Mouse (Mus musculus) liver, embryonic 15.5 days (tissue): ENCODE measurements around the gene 1110002E22Rik. TPM values are rescaled to one million over a fixed set of nuclear protein-coding genes. Genes with fewer than 3 reads are reported as not detected.

Experiments
- ATAC-seq: fragments of 200-750 bp; cut with Nextera tagmentation; 2 replicates; pipeline ENCODE4 v1.8.0; 2017; ENCODE audit warnings: moderate number of reproducible peaks, mild to moderate bottlenecking, moderate library complexity; ENCODE audit not compliant: insufficient read depth
- H3K27ac ChIP-seq: fragments of 300-500 bp; sonication (generic); replicated peaks from 2 replicates; pipeline ENCODE4 v1.5.1; 2015; ENCODE audit warnings: mild to moderate bottlenecking, inconsistent platforms
- H3K27me3 ChIP-seq: fragments of 300-500 bp; sonication (generic); 2 replicates; pipeline ENCODE4 v1.6.1; 2015; ENCODE audit warnings: mild to moderate bottlenecking, inconsistent platforms
- H3K36me3 ChIP-seq: fragments of 300-500 bp; sonication (generic); replicated peaks from 2 replicates; pipeline ENCODE4 v1.6.1; 2015; ENCODE audit warnings: moderate library complexity, mild to moderate bottlenecking, inconsistent platforms
- H3K4me1 ChIP-seq: fragments of 300-500 bp; sonication (generic); replicated peaks from 2 replicates; pipeline ENCODE4 v1.6.1; 2015; ENCODE audit warnings: inconsistent platforms
- H3K4me2 ChIP-seq: fragments of 300-500 bp; sonication (generic); 2 replicates; pipeline ENCODE4 v1.6.1; 2015; ENCODE audit warnings: moderate library complexity, mild to moderate bottlenecking, inconsistent platforms
- H3K4me3 ChIP-seq: fragments of 300-500 bp; sonication (generic); replicated peaks from 2 replicates; pipeline ENCODE4 v1.5.1; 2015; ENCODE audit warnings: mild to moderate bottlenecking, inconsistent platforms
- H3K9ac ChIP-seq: fragments of 300-500 bp; sonication (generic); 2 replicates; pipeline ENCODE4 v1.6.1; 2015; ENCODE audit warnings: moderate library complexity, mild to moderate bottlenecking, inconsistent platforms
- H3K9me3 ChIP-seq: fragments of 300-500 bp; sonication (generic); replicated peaks from 2 replicates; pipeline ENCODE4 v1.6.1; 2016; ENCODE audit warnings: inconsistent platforms
- WGBS: fragments of 180-500 bp; shearing (Covaris S2); methylation state at CpG from one replicate; pipeline ENCODE4 v1.1.7; 2015; ENCODE audit warnings: mixed read lengths; ENCODE audit not compliant: insufficient replicate concordance; 5-methylcytosine and 5-hydroxymethylcytosine counted together
- polyA plus RNA-seq: library from polyadenylated mRNA; unstranded; fragments of >200 nt; fragmentation: Nextera tagmentation; extraction: Ambion mirVana; gene quantifications from 2 replicates; pipeline ENCODE4 v1.2.1, GENCODE M21; 2015

1110002E22Rik gene
- polyA plus RNA-seq, 1 experiment from 2014 or later, result 0.24 TPM

DNA sequence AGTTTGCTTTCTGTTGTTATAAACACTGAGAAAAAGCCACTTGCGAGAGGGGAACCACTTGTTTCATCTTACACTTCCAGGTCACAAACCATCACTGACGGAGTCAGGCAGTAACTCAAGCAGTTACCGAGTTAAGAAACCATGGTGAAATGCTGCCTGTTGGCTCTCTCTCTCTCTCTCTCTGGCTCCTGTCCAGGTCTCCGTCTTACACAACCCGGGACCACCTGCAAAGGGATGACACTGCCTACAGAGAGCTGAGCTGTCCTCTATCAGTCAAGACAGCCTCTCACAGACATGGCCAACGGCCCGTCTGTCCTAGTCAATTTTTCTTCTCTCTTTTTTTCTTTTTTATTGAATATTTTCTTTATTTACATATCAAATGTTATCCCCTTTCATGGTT lies 21.5 kb upstream of the 1110002E22Rik start:
- no peak for ATAC-seq
- H3K4me2 ChIP-seq, result no peak overlapping the region
- no peak overlapping the region for H3K9ac ChIP-seq
- H3K36me3 ChIP-seq, result no peaks in the 10 kb centered on the region
- H3K9me3 ChIP-seq, result no peaks in the 10 kb centered on the region
- H3K4me3 ChIP-seq, result no peak overlapping the region
- 70% methylated on average over 7 of the region's 7 CpGs for WGBS
- H3K4me1 ChIP-seq, result no peaks in the 10 kb centered on the region
- no peaks in the 10 kb centered on the region for H3K27me3 ChIP-seq
- no peak overlapping the region for H3K27ac ChIP-seq

DNA sequence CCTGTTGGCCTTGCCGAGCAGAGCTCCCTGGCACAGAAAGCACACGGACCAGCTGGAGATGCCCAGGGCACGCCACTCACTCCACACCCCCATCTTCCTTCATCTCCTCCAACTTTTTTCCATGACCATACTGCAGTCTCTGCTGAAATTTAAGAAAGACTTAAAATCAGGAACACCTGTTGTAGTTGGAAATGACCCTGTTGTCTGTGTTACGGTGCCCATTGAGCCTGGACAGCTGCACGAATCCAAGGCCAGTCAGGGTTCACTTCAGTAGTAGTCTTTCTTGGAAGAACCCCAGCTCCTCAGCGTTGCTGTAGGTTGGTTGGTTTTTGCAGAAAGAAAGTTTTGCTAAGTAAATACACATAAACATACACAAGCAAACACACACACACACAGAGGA lies 15.3 kb upstream of the 1110002E22Rik start:
- H3K4me2 ChIP-seq, result no peak overlapping the region
- no peak overlapping the region for H3K9ac ChIP-seq
- ATAC-seq, result no peak
- peaks cover 2% of the 10 kb centered on the region; the same call in 1 of the 2 replicates for H3K4me1 ChIP-seq
- H3K27ac ChIP-seq, result no peak overlapping the region
- H3K9me3 ChIP-seq, result no peaks in the 10 kb centered on the region
- no peak overlapping the region for H3K4me3 ChIP-seq
- H3K27me3 ChIP-seq, result no peaks in the 10 kb centered on the region
- H3K36me3 ChIP-seq, result no peaks in the 10 kb centered on the region
- 69% methylated on average over 6 of the region's 6 CpGs for WGBS

DNA sequence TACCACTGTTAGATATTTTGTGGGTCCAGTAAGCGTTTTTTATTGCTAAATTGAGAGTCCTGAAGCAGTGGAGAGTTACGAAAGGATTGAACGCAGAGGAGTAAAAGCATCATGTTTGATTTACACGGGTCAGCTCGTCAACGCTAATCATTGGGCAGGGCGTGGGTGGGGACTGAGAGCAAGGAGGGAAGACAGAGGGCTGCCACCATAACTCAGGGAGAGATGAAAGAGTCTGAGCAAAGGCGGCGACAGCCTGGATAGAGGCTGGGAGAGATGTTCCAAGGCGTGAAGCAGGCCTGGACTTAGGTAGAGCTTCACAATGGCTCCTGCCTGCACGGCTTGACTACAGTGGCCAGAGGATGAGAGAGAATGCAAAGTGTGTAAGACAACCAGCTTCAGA lies 14.1 kb upstream of the 1110002E22Rik start:
- no peak overlapping the region for H3K27ac ChIP-seq
- no peaks in the 10 kb centered on the region for H3K9me3 ChIP-seq
- no peaks in the 10 kb centered on the region for H3K27me3 ChIP-seq
- no peak for ATAC-seq
- H3K4me3 ChIP-seq, result no peak overlapping the region
- H3K36me3 ChIP-seq, result no peaks in the 10 kb centered on the region
- WGBS, result 62% methylated on average over 11 of the region's 11 CpGs
- peaks cover 2% of the 10 kb centered on the region; the same call in 1 of the 2 replicates for H3K4me1 ChIP-seq
- H3K9ac ChIP-seq, result no peak overlapping the region
- H3K4me2 ChIP-seq, result no peak overlapping the region

DNA sequence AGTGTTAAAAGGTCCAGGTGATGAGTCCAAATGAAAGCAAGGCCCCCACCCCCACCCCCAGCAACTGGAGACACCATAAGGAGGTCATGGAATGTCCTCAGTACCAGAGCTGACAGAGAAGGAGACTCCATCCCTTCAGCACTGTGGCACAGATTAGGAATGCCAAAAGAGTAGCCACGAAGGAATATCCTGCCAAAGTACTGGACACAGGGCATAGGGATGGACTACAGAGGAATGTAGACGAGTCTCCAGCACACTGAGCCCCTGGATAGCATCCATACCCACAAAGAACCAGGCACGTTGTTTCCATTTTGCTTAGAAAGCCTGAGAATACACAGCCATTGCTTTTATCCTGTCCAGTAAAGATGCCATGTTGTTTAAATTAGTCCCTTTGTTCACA lies 13.4 kb upstream of the 1110002E22Rik start:
- Histone ChIP-seq H3K4me2 (no peak overlapping the region), H3K36me3 (no peaks in the 10 kb centered on the region), H3K9me3 (no peaks in the 10 kb centered on the region), H3K9ac (no peak overlapping the region), H3K4me3 (no peak overlapping the region), H3K27ac (no peak overlapping the region), H3K27me3 (no peaks in the 10 kb centered on the region), H3K4me1 (peaks cover 2% of the 10 kb centered on the region; the same call in 1 of the 2 replicates)
- ATAC-seq, result no peak
- WGBS, result 40% methylated on average over 3 of the region's 3 CpGs

- 30% methylated on average over 4 of the region's 4 CpGs for WGBS
- Histone ChIP-seq H3K27me3 (no peaks in the 10 kb centered on the region), H3K36me3 (no peaks in the 10 kb centered on the region), H3K4me1 (peaks cover 2% of the 10 kb centered on the region; the same call in 1 of the 2 replicates), H3K4me2 (no peak overlapping the region), H3K9ac (no peak overlapping the region), H3K9me3 (no peaks in the 10 kb centered on the region), H3K4me3 (no peak overlapping the region), H3K27ac (no peak overlapping the region)
- ATAC-seq, result no peak
These were observed 10.9 kb upstream of the 1110002E22Rik start for GRCm38 (mm10) chr3:138053969-138054368.

DNA sequence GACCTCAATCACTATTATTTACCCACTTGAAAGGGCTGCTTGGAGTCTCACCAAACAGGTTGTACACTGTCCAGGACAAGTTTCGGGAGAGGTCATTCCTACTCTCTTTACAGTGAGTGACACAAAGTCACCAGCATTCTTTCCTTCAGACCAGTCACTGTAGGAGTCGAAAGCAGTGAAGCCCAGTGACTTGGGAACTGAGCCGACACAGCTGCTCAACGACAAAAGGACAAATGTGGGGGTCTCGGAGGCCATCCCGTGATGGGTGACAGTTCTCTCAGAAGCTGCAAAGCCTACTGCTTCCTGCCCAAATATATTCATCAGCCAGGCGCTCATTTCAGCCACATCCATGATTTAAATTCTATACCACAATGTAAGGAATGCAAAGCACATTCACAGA lies 7.9 kb upstream of the 1110002E22Rik start:
- no peak for ATAC-seq
- Histone ChIP-seq H3K4me3 (no peak overlapping the region), H3K27me3 (no peaks in the 10 kb centered on the region), H3K9me3 (no peaks in the 10 kb centered on the region), H3K9ac (no peak overlapping the region), H3K4me2 (no peak overlapping the region), H3K36me3 (no peaks in the 10 kb centered on the region), H3K27ac (no peak overlapping the region), H3K4me1 (peaks cover 2% of the 10 kb centered on the region; the same call in 1 of the 2 replicates)
- 62% methylated on average over 7 of the region's 7 CpGs for WGBS

DNA sequence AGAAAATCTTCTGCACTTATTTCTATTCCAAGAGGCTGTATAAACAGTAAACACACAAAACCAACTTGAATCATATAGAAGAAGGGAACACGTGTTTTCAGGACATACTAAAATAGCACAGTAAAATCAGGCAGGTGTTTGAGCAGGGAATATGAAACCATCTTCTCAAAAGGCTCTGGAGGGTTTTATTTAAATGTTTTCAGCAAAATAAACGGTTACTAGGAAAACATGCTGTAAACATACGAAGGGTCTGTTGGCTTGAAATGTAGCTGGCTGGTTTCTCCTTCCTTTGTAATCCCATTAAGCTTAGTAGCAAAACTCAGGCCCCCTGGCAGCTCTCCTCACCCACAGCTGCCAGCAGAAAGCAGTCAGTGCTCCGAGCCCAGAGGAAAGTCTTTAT lies 6.6 kb upstream of the 1110002E22Rik start:
- Histone ChIP-seq H3K4me1 (peaks cover 2% of the 10 kb centered on the region; the same call in 1 of the 2 replicates), H3K4me3 (no peak overlapping the region), H3K4me2 (no peak overlapping the region), H3K27me3 (no peaks in the 10 kb centered on the region), H3K36me3 (no peaks in the 10 kb centered on the region), H3K27ac (no peak overlapping the region), H3K9ac (no peak overlapping the region), H3K9me3 (no peaks in the 10 kb centered on the region)
- no peak for ATAC-seq
- WGBS, result 49% methylated on average over 4 of the region's 4 CpGs

- Histone ChIP-seq H3K4me1 (no peaks in the 10 kb centered on the region), H3K9me3 (no peaks in the 10 kb centered on the region), H3K4me2 (no peak overlapping the region), H3K27me3 (no peaks in the 10 kb centered on the region), H3K36me3 (no peaks in the 10 kb centered on the region), H3K9ac (no peak overlapping the region), H3K27ac (no peak overlapping the region), H3K4me3 (no peak overlapping the region)
- 42% methylated on average over 7 of the region's 7 CpGs for WGBS
- no peak for ATAC-seq
These were observed 4.4 kb upstream of the 1110002E22Rik start for GRCm38 (mm10) chr3:138060429-138060828.

- Histone ChIP-seq H3K9me3 (no peaks in the 10 kb centered on the region), H3K4me1 (no peaks in the 10 kb centered on the region), H3K27me3 (no peaks in the 10 kb centered on the region), H3K4me3 (no peak overlapping the region), H3K9ac (no peak overlapping the region), H3K36me3 (no peaks in the 10 kb centered on the region), H3K27ac (no peak overlapping the region), H3K4me2 (no peak overlapping the region)
- WGBS, result 31% methylated on average over 9 of the region's 9 CpGs
- no peak for ATAC-seq
These were observed 3.5 kb upstream of the 1110002E22Rik start for GRCm38 (mm10) chr3:138061205-138061911.

DNA sequence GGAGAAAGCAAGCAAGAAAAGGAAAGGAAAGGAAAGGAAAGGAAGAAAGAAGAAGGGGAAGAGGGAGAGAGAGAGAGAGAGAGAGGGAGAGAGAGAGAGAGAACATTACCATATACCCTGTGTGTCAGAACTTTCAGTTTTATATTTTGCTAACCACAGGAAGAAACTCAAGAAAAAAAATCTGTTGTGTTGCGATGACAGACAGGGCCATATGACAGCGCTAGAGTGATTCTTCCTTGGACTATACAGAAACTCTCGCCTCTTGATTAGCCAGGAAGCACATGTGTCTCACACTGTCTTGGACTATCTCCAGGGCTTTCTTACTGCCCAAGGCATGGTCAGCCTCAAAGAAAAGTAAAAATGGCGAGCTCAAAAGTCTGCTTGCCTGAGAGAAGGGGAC lies 2.2 kb upstream of the 1110002E22Rik start:
- H3K9me3 ChIP-seq, result no peaks in the 10 kb centered on the region
- no peak overlapping the region for H3K9ac ChIP-seq
- 57% methylated on average over 4 of the region's 4 CpGs for WGBS
- H3K4me1 ChIP-seq, result no peaks in the 10 kb centered on the region
- no peak for ATAC-seq
- H3K27me3 ChIP-seq, result no peaks in the 10 kb centered on the region
- H3K4me2 ChIP-seq, result no peak overlapping the region
- no peak overlapping the region for H3K27ac ChIP-seq
- no peak overlapping the region for H3K4me3 ChIP-seq
- no peaks in the 10 kb centered on the region for H3K36me3 ChIP-seq

DNA sequence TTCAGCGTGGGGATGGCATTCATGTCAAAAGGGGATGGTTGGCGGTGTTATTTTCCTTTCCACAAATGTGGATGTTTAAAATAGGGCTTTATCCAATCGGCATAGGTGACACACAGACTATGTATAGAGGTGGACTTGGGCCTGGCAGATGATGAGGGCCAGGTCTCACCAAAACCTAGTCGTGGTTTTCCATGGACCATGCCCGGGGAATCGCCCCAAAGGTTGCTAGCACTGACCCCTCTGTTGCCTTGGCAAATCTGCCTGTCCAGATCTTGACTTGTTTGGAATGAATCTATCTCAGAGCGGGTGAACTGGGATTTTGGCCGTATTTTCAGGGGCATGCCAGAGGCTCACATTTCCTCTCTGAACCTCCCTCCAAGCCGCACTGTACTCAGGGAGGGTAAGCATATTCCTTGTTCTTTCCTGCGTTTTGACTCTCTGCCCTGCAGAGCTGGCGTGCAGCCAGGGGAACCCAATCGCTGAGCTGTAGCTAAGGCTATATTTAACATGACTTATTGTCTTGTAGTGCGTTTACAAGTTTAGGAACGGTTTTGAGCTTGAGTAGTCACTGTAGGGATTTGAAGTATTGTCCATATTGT lies 1.0 kb upstream of the 1110002E22Rik start:
- H3K27me3 ChIP-seq, result no peaks in the 10 kb centered on the region
- no peaks in the 10 kb centered on the region for H3K36me3 ChIP-seq
- H3K9me3 ChIP-seq, result no peaks in the 10 kb centered on the region
- H3K9ac ChIP-seq, result no peak overlapping the region
- H3K27ac ChIP-seq, result no peak overlapping the region
- H3K4me2 ChIP-seq, result no peak overlapping the region
- no peak for ATAC-seq
- no peaks in the 10 kb centered on the region for H3K4me1 ChIP-seq
- WGBS, result 55% methylated on average over 14 of the region's 14 CpGs
- no peak overlapping the region for H3K4me3 ChIP-seq
